Mouse (Mus musculus): Measurements from ENCODE around the gene Thumpd1.
A peak's percentile ranks its signal among the peaks of the same experiment; 100 is the strongest.
"Not testable (repeated sequence)": the region's sequence is repeated elsewhere in the genome, so short reads cannot be mapped to it uniquely, and the experiment has no call there.

Gene Thumpd1

GRCm38 (mm10) chr7:119720253-119720946 lies at the start of gene Thumpd1:
TSS of gene Thumpd1 (minus strand) at chr7:119720798.
- DNase-seq (ENCODE audit: low spot score in 2 of 2): peak; percentile 87 to 91

GRCm38 (mm10) chr7:119769895-119770294 lies 49.3 kb upstream of the Thumpd1 start:
- no peak for DNase-seq (ENCODE audit: low spot score in 2 of 2)

GRCm38 (mm10) chr7:119766996-119767395 lies 46.4 kb upstream of the Thumpd1 start:
- no peak for DNase-seq (ENCODE audit: low spot score in 2 of 2)

- DNase-seq (ENCODE audit: low spot score in 2 of 2): no peak
These were observed 43.8 kb upstream of the Thumpd1 start for GRCm38 (mm10) chr7:119764377-119764776.

GRCm38 (mm10) chr7:119762166-119762697 lies 41.6 kb upstream of the Thumpd1 start:
- DNase-seq (ENCODE audit: low spot score in 2 of 2): no peak

- DNase-seq (ENCODE audit: low spot score in 2 of 2): no peak
These were observed 39.9 kb upstream of the Thumpd1 start, which contains the start of gene Acsm3 for GRCm38 (mm10) chr7:119760527-119760951. TSS of gene Acsm3 (plus strand) at chr7:119760923.

GRCm38 (mm10) chr7:119753696-119754095 lies 33.1 kb upstream of the Thumpd1 start:
- DNase-seq (ENCODE audit: low spot score in 2 of 2): no peak

- no peak for DNase-seq (ENCODE audit: low spot score in 2 of 2)
These were observed 29.3 kb upstream of the Thumpd1 start for GRCm38 (mm10) chr7:119749942-119750341.

- no peak for DNase-seq (ENCODE audit: low spot score in 2 of 2)
These were observed 28.2 kb upstream of the Thumpd1 start for GRCm38 (mm10) chr7:119748761-119749160.

- no peak for DNase-seq (ENCODE audit: low spot score in 2 of 2)
These were observed 25.3 kb upstream of the Thumpd1 start for GRCm38 (mm10) chr7:119745869-119746268.

GRCm38 (mm10) chr7:119744321-119744720 lies 23.7 kb upstream of the Thumpd1 start:
- DNase-seq (ENCODE audit: low spot score in 2 of 2): no peak

GRCm38 (mm10) chr7:119739798-119740468 lies 19.3 kb upstream of the Thumpd1 start:
- not testable (repeated sequence) for DNase-seq (ENCODE audit: low spot score in 2 of 2)

GRCm38 (mm10) chr7:119738877-119739276 lies 18.3 kb upstream of the Thumpd1 start:
- DNase-seq (ENCODE audit: low spot score in 2 of 2): no peak

- not testable (repeated sequence) for DNase-seq (ENCODE audit: low spot score in 2 of 2)
These were observed 10.7 kb upstream of the Thumpd1 start for GRCm38 (mm10) chr7:119731262-119731661.

GRCm38 (mm10) chr7:119727621-119728020 lies 7.0 kb upstream of the Thumpd1 start:
- no peak for DNase-seq (ENCODE audit: low spot score in 2 of 2)

- no peak for DNase-seq (ENCODE audit: low spot score in 2 of 2)
These were observed 331 bp upstream of the Thumpd1 start for GRCm38 (mm10) chr7:119720947-119721310.

- no peak for DNase-seq (ENCODE audit: low spot score in 2 of 2)
These were observed 6.5 kb downstream of the Thumpd1 start for GRCm38 (mm10) chr7:119714111-119714510.

- DNase-seq (ENCODE audit: low spot score in 2 of 2): no peak
These were observed 25.7 kb downstream of the Thumpd1 start for GRCm38 (mm10) chr7:119694926-119695325.

- no peak for DNase-seq (ENCODE audit: low spot score in 2 of 2)
These were observed 28.3 kb downstream of the Thumpd1 start for GRCm38 (mm10) chr7:119692302-119692701.

GRCm38 (mm10) chr7:119689726-119690125 lies 30.9 kb downstream of the Thumpd1 start, which contains the start of gene Acsm4:
TSS of gene Acsm4 (plus strand) at chr7:119690026.
- DNase-seq (ENCODE audit: low spot score in 2 of 2): no peak

GRCm38 (mm10) chr7:119682699-119683098 lies 37.9 kb downstream of the Thumpd1 start:
- no peak for DNase-seq (ENCODE audit: low spot score in 2 of 2)

- no peak for DNase-seq (ENCODE audit: low spot score in 2 of 2)
These were observed 40.5 kb downstream of the Thumpd1 start for GRCm38 (mm10) chr7:119680107-119680506.

- peak in 1 of 2 experiments; percentile 9 for DNase-seq (ENCODE audit: low spot score in 2 of 2)
These were observed 47.1 kb downstream of the Thumpd1 start for GRCm38 (mm10) chr7:119673465-119673864.

Measured in urinary bladder, postnatal 36 days (tissue).